Mouse (Mus musculus) megakaryocyte, embryonic 14.5 days (primary cell): Measurements from ENCODE around the gene Spata25. TPM values are rescaled to one million over a fixed set of nuclear protein-coding genes. Genes with fewer than 3 reads are reported as not detected.
A peak's percentile ranks its signal among the peaks of the same experiment; 100 is the strongest.

ENCODE experiments used
- H3K27me3 ChIP-seq: replicated peaks from 2 replicates; pipeline ENCODE3; 2012; ENCODE audit warnings: inconsistent platforms
- H3K36me3 ChIP-seq: replicated peaks from 2 replicates; pipeline ENCODE3; 2012; ENCODE audit warnings: low read length, inconsistent platforms, mixed read lengths
- H3K4me1 ChIP-seq: 2 replicates; pipeline ENCODE4 v1.6.1; 2012; ENCODE audit warnings: inconsistent platforms
- H3K4me3 ChIP-seq: replicated peaks from 2 replicates; pipeline ENCODE3; 2012; ENCODE audit warnings: moderate library complexity, mild to moderate bottlenecking, inconsistent platforms
- H3K9me3 ChIP-seq: 2 replicates; pipeline ENCODE4 v1.6.1; 2012; ENCODE audit warnings: inconsistent platforms
- FLI1 ChIP-seq: IDR thresholded peaks from 2 replicates; pipeline ENCODE4 v1.6.1; 2012; ENCODE audit warnings: low read length, inconsistent platforms, mixed read lengths
- GATA1 ChIP-seq: IDR thresholded peaks from 3 replicates; pipeline ENCODE4 v1.6.1; 2012; ENCODE audit warnings: mixed read lengths, low read length, inconsistent platforms, borderline replicate concordance
- polyA plus RNA-seq: library from polyadenylated mRNA; stranded (reverse); fragments of >175 nt; gene quantifications from 2 replicates; pipeline ENCODE4 v1.2.3, GENCODE M21; 2012; ENCODE audit warnings: low replicate concordance; ENCODE audit not compliant: insufficient read depth

Spata25 gene
- polyA plus RNA-seq, 1 experiment: not detected

- H3K4me1 ChIP-seq: peaks cover 13% of the 10 kb centered on the region
Observed at GRCm38 (mm10) chr2:164793772-164794171, 34.6 kb downstream of the Spata25 start.

GRCm38 (mm10) chr2:164793236-164793635 lies 35.1 kb downstream of the Spata25 start:
- no peaks in the 10 kb centered on the region for H3K27me3 ChIP-seq
- H3K4me1 ChIP-seq: peaks cover 19% of the 10 kb centered on the region
- no peak for TF ChIP-seq GATA1
- TF ChIP-seq FLI1: no peak
- no peaks in the 10 kb centered on the region for H3K9me3 ChIP-seq
- no peak overlapping the region for H3K4me3 ChIP-seq
- peaks cover 94% of the 10 kb centered on the region for H3K36me3 ChIP-seq

More at GRCm38 (mm10) chr2:164793772-164794171, 34.6 kb downstream of the Spata25 start:
- Histone ChIP-seq H3K9me3 (no peaks in the 10 kb centered on the region), H3K27me3 (no peaks in the 10 kb centered on the region), H3K36me3 (peaks cover 90% of the 10 kb centered on the region), H3K4me3 (no peak overlapping the region)
- TF ChIP-seq FLI1 (no peak), GATA1 (no peak)

- Histone ChIP-seq H3K4me3 (no peak overlapping the region), H3K9me3 (no peaks in the 10 kb centered on the region), H3K27me3 (no peaks in the 10 kb centered on the region), H3K4me1 (peaks cover 19% of the 10 kb centered on the region), H3K36me3 (peaks cover 89% of the 10 kb centered on the region)
- TF ChIP-seq GATA1: no peak
- TF ChIP-seq FLI1: no peak
Observed at GRCm38 (mm10) chr2:164792400-164793190, 35.7 kb downstream of the Spata25 start.

- no peak for TF ChIP-seq FLI1
- peaks cover 83% of the 10 kb centered on the region for H3K36me3 ChIP-seq
- no peaks in the 10 kb centered on the region for H3K9me3 ChIP-seq
Observed at GRCm38 (mm10) chr2:164791841-164792261, 36.5 kb downstream of the Spata25 start.

GRCm38 (mm10) chr2:164790451-164790850 lies 37.9 kb downstream of the Spata25 start:
- Histone ChIP-seq H3K9me3 (no peaks in the 10 kb centered on the region), H3K4me1 (peaks cover 35% of the 10 kb centered on the region), H3K4me3 (no peak overlapping the region), H3K27me3 (no peaks in the 10 kb centered on the region), H3K36me3 (peaks cover 69% of the 10 kb centered on the region)
- TF ChIP-seq GATA1: no peak
- TF ChIP-seq FLI1: no peak

More at GRCm38 (mm10) chr2:164791841-164792261, 36.5 kb downstream of the Spata25 start:
- Histone ChIP-seq H3K4me1 (peaks cover 23% of the 10 kb centered on the region), H3K27me3 (no peaks in the 10 kb centered on the region), H3K4me3 (no peak overlapping the region)

- peaks cover 34% of the 10 kb centered on the region for H3K4me1 ChIP-seq
- TF ChIP-seq FLI1: no peak
- TF ChIP-seq GATA1: no peak
- no peaks in the 10 kb centered on the region for H3K9me3 ChIP-seq
- H3K4me3 ChIP-seq: no peak overlapping the region
- no peaks in the 10 kb centered on the region for H3K27me3 ChIP-seq
- H3K36me3 ChIP-seq: peaks cover 51% of the 10 kb centered on the region
Observed at GRCm38 (mm10) chr2:164788411-164788810, 39.9 kb downstream of the Spata25 start.

- H3K36me3 ChIP-seq: peaks cover 44% of the 10 kb centered on the region
- H3K4me3 ChIP-seq: no peak overlapping the region
- peaks cover 38% of the 10 kb centered on the region for H3K4me1 ChIP-seq
- TF ChIP-seq GATA1: no peak
- H3K27me3 ChIP-seq: peaks cover 3% of the 10 kb centered on the region
- no peaks in the 10 kb centered on the region for H3K9me3 ChIP-seq
Observed at GRCm38 (mm10) chr2:164787779-164788178, 40.6 kb downstream of the Spata25 start.

- TF ChIP-seq GATA1 (no peak), FLI1 (no peak)
- peaks cover 46% of the 10 kb centered on the region for H3K4me1 ChIP-seq
Observed at GRCm38 (mm10) chr2:164787032-164787431, 41.3 kb downstream of the Spata25 start.

GRCm38 (mm10) chr2:164786388-164786885 lies 41.9 kb downstream of the Spata25 start:
- no peak for TF ChIP-seq GATA1

More at GRCm38 (mm10) chr2:164787032-164787431, 41.3 kb downstream of the Spata25 start:
- Histone ChIP-seq H3K4me3 (no peak overlapping the region), H3K27me3 (peaks cover 8% of the 10 kb centered on the region), H3K36me3 (peaks cover 37% of the 10 kb centered on the region), H3K9me3 (no peaks in the 10 kb centered on the region)

More at GRCm38 (mm10) chr2:164786388-164786885, 41.9 kb downstream of the Spata25 start:
- Histone ChIP-seq H3K27me3 (peaks cover 12% of the 10 kb centered on the region), H3K4me3 (peak overlapping the region; percentile 93), H3K36me3 (peaks cover 31% of the 10 kb centered on the region), H3K9me3 (no peaks in the 10 kb centered on the region), H3K4me1 (peaks cover 49% of the 10 kb centered on the region)
